Mouse (Mus musculus): ENCODE measurements at regions not wholly inside any gene's neighbourhood (a gene's known extent, or its start where the extent isn't known, plus 50 kb on each side); places are given as distances from the start of the nearest gene placed in this dataset.
"Not testable (repeated sequence)": the region's sequence is repeated elsewhere in the genome, so short reads cannot be mapped to it uniquely, and the experiment has no call there.

GRCm38 (mm10) chr13:26150426-26150825 is 619.5 kb downstream of the Hdgfl1 start:
- H3K36me3 ChIP-seq = no peaks in the 10 kb centered on the region
- 28% methylated on average over 1 of the region's 1 CpGs for WGBS
- H3K9me3 ChIP-seq (replicated peaks) = no peaks in the 10 kb centered on the region
- no peaks in the 10 kb centered on the region for H3K27me3 ChIP-seq
- no peak overlapping the region for H3K9ac ChIP-seq
- H3K27ac ChIP-seq = no peak overlapping the region
- peaks cover 17% of the 10 kb centered on the region for H3K4me1 ChIP-seq (replicated peaks)
- no peak overlapping the region for H3K4me2 ChIP-seq
- ATAC-seq (replicated peaks; ENCODE audit: insufficient number of reproducible peaks, insufficient read depth, low FRiP score, low read depth) = no peak
- H3K4me3 ChIP-seq = no peak overlapping the region

GRCm38 (mm10) chr13:26142811-26143210 is 627.2 kb downstream of the Hdgfl1 start:
- H3K36me3 ChIP-seq = no peaks in the 10 kb centered on the region
- no peaks in the 10 kb centered on the region for H3K9me3 ChIP-seq (replicated peaks)
- 81% methylated on average over 2 of the region's 2 CpGs for WGBS
- H3K27me3 ChIP-seq = no peaks in the 10 kb centered on the region
- H3K4me3 ChIP-seq = no peak overlapping the region
- no peaks in the 10 kb centered on the region for H3K4me1 ChIP-seq (replicated peaks)
- H3K9ac ChIP-seq = no peak overlapping the region
- H3K4me2 ChIP-seq = no peak overlapping the region
- ATAC-seq (replicated peaks; ENCODE audit: insufficient number of reproducible peaks, insufficient read depth, low FRiP score, low read depth) = no peak
- H3K27ac ChIP-seq = no peak overlapping the region

DNA sequence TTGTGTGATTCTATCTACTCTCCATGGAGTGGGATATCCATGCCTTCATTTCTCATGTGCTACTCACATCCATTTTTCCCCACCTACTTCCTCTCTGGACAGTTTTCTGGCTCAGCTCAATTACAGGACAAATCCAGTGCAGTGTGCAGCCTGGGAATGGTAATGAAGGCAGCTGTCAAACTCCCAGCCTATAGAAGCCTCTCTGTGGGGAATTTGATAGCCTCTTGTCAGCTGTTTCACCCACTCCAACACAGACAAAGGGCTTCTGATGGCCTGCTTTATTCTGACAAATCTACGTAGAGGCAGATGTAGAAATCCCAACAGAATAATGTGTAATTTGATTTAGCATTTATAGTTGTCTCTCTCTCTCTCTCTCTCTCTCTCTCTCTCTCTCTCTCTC is 650.6 kb downstream of the Hdgfl1 start:
- ATAC-seq (replicated peaks; ENCODE audit: insufficient number of reproducible peaks, insufficient read depth, low FRiP score, low read depth) = no peak
- no peak overlapping the region for H3K4me3 ChIP-seq
- H3K4me2 ChIP-seq = no peak overlapping the region
- no peaks in the 10 kb centered on the region for H3K36me3 ChIP-seq
- H3K9ac ChIP-seq = no peak overlapping the region
- H3K27me3 ChIP-seq = no peaks in the 10 kb centered on the region
- H3K27ac ChIP-seq = no peak overlapping the region
- 48% methylated on average over 1 of the region's 1 CpGs for WGBS
- H3K9me3 ChIP-seq (replicated peaks) = no peaks in the 10 kb centered on the region
- no peaks in the 10 kb centered on the region for H3K4me1 ChIP-seq (replicated peaks)

DNA sequence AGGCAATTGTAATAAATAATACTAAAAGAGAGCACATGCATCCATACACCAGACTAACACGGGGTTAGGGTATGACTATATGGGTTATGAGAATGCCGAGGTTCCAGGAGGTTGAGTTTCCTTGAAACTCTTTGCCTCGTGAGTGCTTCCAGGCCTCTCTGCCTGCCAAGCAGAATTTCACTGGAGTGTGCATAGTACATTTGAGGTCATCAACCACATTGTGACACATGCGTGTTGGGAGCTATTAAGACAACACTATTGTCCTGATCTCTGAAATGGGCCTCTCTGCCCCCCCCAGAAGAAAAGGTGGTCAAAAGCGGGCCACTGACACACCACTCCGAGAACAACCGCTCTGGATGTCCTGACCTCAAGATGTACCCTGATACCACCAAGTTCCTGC is 655.8 kb downstream of the Hdgfl1 start:
- no peak for ATAC-seq (replicated peaks; ENCODE audit: insufficient number of reproducible peaks, insufficient read depth, low FRiP score, low read depth)

GRCm38 (mm10) chr13:26113723-26114122 is 656.2 kb downstream of the Hdgfl1 start:
- H3K9me3 ChIP-seq (replicated peaks); H3K9ac ChIP-seq; ATAC-seq (replicated peaks; ENCODE audit: insufficient number of reproducible peaks, insufficient read depth, low FRiP score, low read depth); H3K36me3 ChIP-seq; H3K4me3 ChIP-seq; H3K4me1 ChIP-seq (replicated peaks); H3K27me3 ChIP-seq; H3K27ac ChIP-seq; H3K4me2 ChIP-seq: not testable (repeated sequence)
- 73% methylated on average over 1 of the region's 1 CpGs for WGBS

More for the DNA sequence above, 655.8 kb downstream of the Hdgfl1 start:
- Histone ChIP-seq H3K27me3 (no peaks in the 10 kb centered on the region), H3K4me3 (no peak overlapping the region), H3K9me3 (replicated peaks) (no peaks in the 10 kb centered on the region), H3K36me3 (no peaks in the 10 kb centered on the region), H3K9ac (no peak overlapping the region), H3K27ac (no peak overlapping the region), H3K4me2 (no peak overlapping the region), H3K4me1 (replicated peaks) (no peaks in the 10 kb centered on the region)
- 85% methylated on average over 7 of the region's 7 CpGs for WGBS

- Histone ChIP-seq H3K9me3 (replicated peaks) (no peaks in the 10 kb centered on the region), H3K4me3 (no peak overlapping the region), H3K4me1 (replicated peaks) (no peaks in the 10 kb centered on the region), H3K4me2 (no peak overlapping the region), H3K27me3 (no peaks in the 10 kb centered on the region), H3K27ac (no peak overlapping the region), H3K36me3 (no peaks in the 10 kb centered on the region), H3K9ac (no peak overlapping the region)
- no peak for ATAC-seq (replicated peaks; ENCODE audit: insufficient number of reproducible peaks, insufficient read depth, low FRiP score, low read depth)
These were observed 657.4 kb downstream of the Hdgfl1 start for GRCm38 (mm10) chr13:26112579-26112978.

DNA sequence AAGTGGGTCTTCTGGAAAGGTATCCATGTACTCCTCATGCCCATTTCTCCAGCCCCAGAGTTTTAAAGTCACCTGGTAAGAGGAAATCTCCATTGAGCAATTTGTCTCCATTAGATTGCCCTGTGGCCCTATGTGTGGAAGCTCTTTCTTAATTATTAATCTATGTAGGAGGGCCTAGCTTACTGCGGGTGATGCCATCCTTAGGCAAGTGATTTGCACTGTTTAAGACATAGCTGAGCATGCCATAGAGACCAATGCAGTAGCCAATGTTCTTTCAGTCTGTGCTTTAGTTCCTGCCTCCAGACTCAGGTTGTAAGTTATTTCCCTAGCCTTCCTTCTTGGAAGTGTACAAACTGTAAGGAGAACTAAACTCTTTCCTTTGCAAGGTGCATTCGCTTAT is 661.0 kb downstream of the Hdgfl1 start:
- no peaks in the 10 kb centered on the region for H3K27me3 ChIP-seq

GRCm38 (mm10) chr13:26088727-26089126 is 681.2 kb downstream of the Hdgfl1 start:
- H3K9me3 ChIP-seq (replicated peaks) = no peaks in the 10 kb centered on the region
- H3K4me3 ChIP-seq = no peak overlapping the region
- WGBS = 31% methylated on average over 3 of the region's 3 CpGs
- H3K4me1 ChIP-seq (replicated peaks) = no peaks in the 10 kb centered on the region
- no peak overlapping the region for H3K9ac ChIP-seq
- H3K27me3 ChIP-seq = no peaks in the 10 kb centered on the region
- ATAC-seq (replicated peaks; ENCODE audit: insufficient number of reproducible peaks, insufficient read depth, low FRiP score, low read depth) = no peak
- no peak overlapping the region for H3K27ac ChIP-seq
- no peaks in the 10 kb centered on the region for H3K36me3 ChIP-seq
- H3K4me2 ChIP-seq = no peak overlapping the region

More for the DNA sequence above, 661.0 kb downstream of the Hdgfl1 start:
- Histone ChIP-seq H3K27ac (no peak overlapping the region), H3K4me1 (replicated peaks) (no peaks in the 10 kb centered on the region), H3K4me3 (no peak overlapping the region), H3K9me3 (replicated peaks) (no peaks in the 10 kb centered on the region), H3K36me3 (no peaks in the 10 kb centered on the region), H3K4me2 (no peak overlapping the region), H3K9ac (no peak overlapping the region)
- 88% methylated on average over 2 of the region's 2 CpGs for WGBS
- no peak for ATAC-seq (replicated peaks; ENCODE audit: insufficient number of reproducible peaks, insufficient read depth, low FRiP score, low read depth)

DNA sequence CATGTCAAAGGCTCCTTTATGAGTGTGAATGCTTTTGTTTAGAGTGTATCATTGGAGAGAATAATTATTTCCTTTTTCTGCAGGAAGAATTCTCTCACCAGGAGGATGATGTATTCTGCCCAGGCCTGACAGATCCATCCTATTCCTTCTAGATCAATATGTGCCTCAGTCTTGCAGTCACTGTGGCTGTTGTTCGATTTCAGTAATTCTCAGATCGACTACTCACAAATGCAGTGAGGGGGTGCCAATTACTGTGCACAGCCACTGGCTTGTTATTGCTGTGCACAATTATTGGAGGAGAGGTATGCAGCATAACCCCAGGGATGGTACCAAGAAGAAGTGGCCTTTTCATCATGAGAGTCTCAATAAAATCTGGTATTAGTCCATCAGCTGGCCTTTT is 689.2 kb downstream of the Hdgfl1 start:
- Histone ChIP-seq H3K36me3 (no peaks in the 10 kb centered on the region), H3K4me3 (no peak overlapping the region), H3K4me1 (replicated peaks) (no peaks in the 10 kb centered on the region), H3K27ac (no peak overlapping the region), H3K9me3 (replicated peaks) (no peaks in the 10 kb centered on the region), H3K9ac (no peak overlapping the region), H3K4me2 (no peak overlapping the region), H3K27me3 (no peaks in the 10 kb centered on the region)
- no peak for ATAC-seq (replicated peaks; ENCODE audit: insufficient number of reproducible peaks, insufficient read depth, low FRiP score, low read depth)
- 78% methylated on average over 2 of the region's 2 CpGs for WGBS

- no peaks in the 10 kb centered on the region for H3K9me3 ChIP-seq (replicated peaks)
- no peaks in the 10 kb centered on the region for H3K36me3 ChIP-seq
- H3K4me1 ChIP-seq (replicated peaks) = no peaks in the 10 kb centered on the region
- H3K27me3 ChIP-seq = no peaks in the 10 kb centered on the region
- H3K4me3 ChIP-seq = no peak overlapping the region
- H3K9ac ChIP-seq = no peak overlapping the region
- no peak overlapping the region for H3K4me2 ChIP-seq
- 67% methylated on average over 4 of the region's 4 CpGs for WGBS
- H3K27ac ChIP-seq = no peak overlapping the region
- no peak for ATAC-seq (replicated peaks; ENCODE audit: insufficient number of reproducible peaks, insufficient read depth, low FRiP score, low read depth)
These were observed 689.7 kb downstream of the Hdgfl1 start for GRCm38 (mm10) chr13:26080302-26080701.

GRCm38 (mm10) chr13:26079362-26079761 is 690.6 kb downstream of the Hdgfl1 start:
- H3K36me3 ChIP-seq = no peaks in the 10 kb centered on the region
- WGBS = 74% methylated on average over 1 of the region's 1 CpGs
- ATAC-seq (replicated peaks; ENCODE audit: insufficient number of reproducible peaks, insufficient read depth, low FRiP score, low read depth) = no peak
- H3K4me1 ChIP-seq (replicated peaks) = no peaks in the 10 kb centered on the region
- no peaks in the 10 kb centered on the region for H3K9me3 ChIP-seq (replicated peaks)
- no peak overlapping the region for H3K4me3 ChIP-seq
- H3K4me2 ChIP-seq = no peak overlapping the region
- H3K27ac ChIP-seq = no peak overlapping the region
- H3K27me3 ChIP-seq = no peaks in the 10 kb centered on the region
- H3K9ac ChIP-seq = no peak overlapping the region

DNA sequence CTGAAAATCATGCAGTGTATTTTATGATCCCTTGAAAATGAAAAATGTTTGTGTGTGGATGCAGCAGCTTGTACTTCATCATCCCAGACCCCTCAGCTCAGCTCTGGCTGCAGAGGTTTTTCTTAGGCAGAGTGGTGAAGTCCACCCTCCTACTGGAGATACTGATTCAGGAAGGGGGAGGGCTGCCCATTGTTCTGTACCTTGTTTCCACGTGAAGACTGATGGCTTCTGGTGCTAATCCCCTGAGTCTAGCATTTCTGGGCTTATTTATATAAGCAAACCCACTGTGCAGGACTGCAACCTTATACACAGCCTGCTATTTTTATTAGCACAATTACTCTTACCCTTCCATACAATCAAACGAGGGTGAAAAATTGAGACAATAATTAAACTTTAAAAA is 708.6 kb downstream of the Hdgfl1 start:
- no peak overlapping the region for H3K4me2 ChIP-seq
- no peaks in the 10 kb centered on the region for H3K4me1 ChIP-seq (replicated peaks)
- no peak for ATAC-seq (replicated peaks; ENCODE audit: insufficient number of reproducible peaks, insufficient read depth, low FRiP score, low read depth)
- 30% methylated on average over 2 of the region's 2 CpGs for WGBS
- no peak overlapping the region for H3K27ac ChIP-seq
- no peaks in the 10 kb centered on the region for H3K27me3 ChIP-seq
- no peaks in the 10 kb centered on the region for H3K36me3 ChIP-seq
- H3K9me3 ChIP-seq (replicated peaks) = no peaks in the 10 kb centered on the region
- H3K9ac ChIP-seq = no peak overlapping the region
- no peak overlapping the region for H3K4me3 ChIP-seq

DNA sequence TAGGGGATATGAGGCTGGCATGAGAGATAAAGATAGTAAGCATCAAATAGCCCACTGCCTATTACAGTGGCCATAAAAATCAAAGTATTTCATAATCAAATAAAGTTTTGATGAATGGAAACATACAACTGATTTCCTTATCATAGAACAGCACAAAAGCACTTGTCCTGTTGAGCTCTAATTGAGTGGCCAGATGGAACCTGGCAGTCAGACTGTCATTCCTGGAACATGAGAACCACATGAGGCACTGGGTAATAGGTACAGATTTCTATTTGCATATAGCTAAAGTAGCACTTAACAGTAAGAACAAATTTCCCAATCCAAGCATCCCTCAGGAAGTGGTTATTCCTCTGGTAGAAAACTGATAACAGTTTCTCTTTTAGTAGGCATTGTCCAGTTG is 732.3 kb downstream of the Hdgfl1 start:
- no peaks in the 10 kb centered on the region for H3K9me3 ChIP-seq (replicated peaks)
- no peak overlapping the region for H3K4me2 ChIP-seq
- H3K4me3 ChIP-seq = no peak overlapping the region
- H3K27me3 ChIP-seq = no peaks in the 10 kb centered on the region
- no peaks in the 10 kb centered on the region for H3K36me3 ChIP-seq
- no peak overlapping the region for H3K27ac ChIP-seq
- no peaks in the 10 kb centered on the region for H3K4me1 ChIP-seq (replicated peaks)
- ATAC-seq (replicated peaks; ENCODE audit: insufficient number of reproducible peaks, insufficient read depth, low FRiP score, low read depth) = no peak
- no peak overlapping the region for H3K9ac ChIP-seq
